12 mouse cellular contexts compared by ENCODE assay signal in genomic region chr1:35220751-35221150, GRCm38 (mm10).
"Had no signal": no experiment of that assay in that cellular context is flagged by ENCODE, and none has a peak within 500 bp of the region (broad histone marks: within the 10 kb centered on the region; RNA-seq: fewer than 3 reads in every experiment).

No protein-coding gene starts in this region.

- H3K4me1 ChIP-seq: limb, embryonic 12.5 days; limb, embryonic 15.5 days; liver, embryonic 13.5 days had no signal

- H3K27me3 ChIP-seq: limb, embryonic 12.5 days; limb, embryonic 15.5 days; liver, embryonic 13.5 days had no signal

- H3K36me3 ChIP-seq: limb, embryonic 12.5 days; limb, embryonic 15.5 days; liver, embryonic 13.5 days had no signal

- DNase-seq: kidney, adult 9 months; kidney, postnatal 14 days; kidney, postnatal 4 days; left cerebral cortex, postnatal 4 days; liver, embryonic 13.5 days; lung, adult 2 months; lung, postnatal 36 days; midbrain, embryonic 14.5 days; thymus, postnatal 25 days had no signal

- H3K9ac ChIP-seq: limb, embryonic 12.5 days; limb, embryonic 15.5 days; liver, embryonic 13.5 days had no signal

- H3K27ac ChIP-seq: limb, embryonic 12.5 days; limb, embryonic 15.5 days; liver, embryonic 13.5 days had no signal

- H3K9me3 ChIP-seq: limb, embryonic 12.5 days; limb, embryonic 15.5 days; liver, embryonic 13.5 days had no signal

- H3K4me2 ChIP-seq: limb, embryonic 12.5 days; limb, embryonic 15.5 days; liver, embryonic 13.5 days; midbrain, embryonic 11.5 days had no signal

- H3K4me3 ChIP-seq: limb, embryonic 12.5 days; limb, embryonic 15.5 days; liver, embryonic 13.5 days had no signal
